Mouse (Mus musculus): ENCODE data around the gene Tescl.

GRCm38 (mm10) chr7:24325675-24326128 is 8.0 kb downstream of the Tescl start:
- TF ChIP-seq CTCF (IDR thresholded peaks at IDR 0.05; ENCODE audit: insufficient read depth, low read depth, low read length) (no peak), POLR2A (IDR thresholded peaks at IDR 0.05; ENCODE audit: insufficient read depth, low read depth, low read length) (no peak)

Measured in olfactory bulb, adult 2 months (tissue).